ENCODE assay signal across 16 mouse cellular contexts in the genomic region with DNA sequence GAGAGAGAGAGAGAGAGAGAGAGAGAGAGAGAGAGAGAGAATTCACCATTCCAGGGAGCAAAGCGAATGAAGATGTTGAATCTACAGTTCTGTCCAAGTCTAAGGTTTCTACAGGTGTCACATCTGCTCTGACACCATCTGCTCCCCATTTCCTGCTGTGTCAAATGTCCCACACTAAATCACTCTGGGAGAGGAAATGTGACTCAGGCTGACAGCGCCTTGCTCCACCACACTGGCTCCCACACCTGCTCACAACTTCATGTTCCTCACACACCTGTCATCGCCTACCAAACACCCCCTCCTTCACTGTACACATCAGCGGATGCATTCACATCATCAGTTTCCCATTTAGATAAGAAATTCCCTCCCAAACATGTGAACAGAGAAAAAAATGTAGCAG.
DNase-seq lines count a peak whose midpoint lies in the region; ATAC-seq lines count a peak whose summit lies in the region.
"Had no signal": no experiment of that assay in that cellular context is flagged by ENCODE, and none has a peak within 500 bp of the region (broad histone marks: within the 10 kb centered on the region; RNA-seq: fewer than 3 reads in every experiment).

No protein-coding gene starts in this region.

- no peak overlapping the region for H3K4me3 ChIP-seq in embryonic facial prominence, embryonic 11.5 days (ENCODE audit: low read depth, low read length)
- no peak overlapping the region for H3K4me3 ChIP-seq in embryonic facial prominence, embryonic 10.5 days
- H3K4me3 ChIP-seq in embryonic facial prominence, embryonic 14.5 days (ENCODE audit: low read depth, low read length), result no peak overlapping the region
- H3K4me3 ChIP-seq in midbrain, embryonic 16.5 days (ENCODE audit: low read depth, low read length), result no peak overlapping the region
- H3K4me3 ChIP-seq: embryonic facial prominence, embryonic 13.5 days; hindbrain, embryonic 15.5 days; limb, embryonic 12.5 days; megakaryocyte, embryonic 14.5 days had no signal

- DNase-seq in embryonic facial prominence, embryonic 11.5 days (ENCODE audit: low spot score), result peak; percentile 14
- DNase-seq in embryonic facial prominence, embryonic 10.5 days (ENCODE audit: low spot score), result no peak
- DNase-seq in 3T3-L1 (ENCODE audit: low read depth, low spot score), result peak; percentile 47
- peak; percentile 41 for DNase-seq in embryonic facial prominence, embryonic 14.5 days (ENCODE audit: low spot score)
- peak; percentile 8 to 25 for DNase-seq in thymus, adult 18-20 months
- no peak for DNase-seq in adrenal gland, adult 8-10 months
- no peak for DNase-seq in layer of hippocampus, postnatal 14 days (ENCODE audit: low spot score in 2 of 2)
- DNase-seq: cerebellum, adult 8-10 months; forebrain, postnatal 0 days; kidney, postnatal 14 days; lung, adult 18-20 months had no signal

- H3K4me2 ChIP-seq in embryonic facial prominence, embryonic 11.5 days (ENCODE audit: low read depth, low read length), result no peak overlapping the region
- no peak overlapping the region for H3K4me2 ChIP-seq in embryonic facial prominence, embryonic 14.5 days (ENCODE audit: low read depth, low read length)
- H3K4me2 ChIP-seq in midbrain, embryonic 16.5 days (ENCODE audit: low read length), result no peak overlapping the region
- H3K4me2 ChIP-seq: embryonic facial prominence, embryonic 13.5 days; hindbrain, embryonic 15.5 days; limb, embryonic 12.5 days had no signal

- no peak overlapping the region for H3K9ac ChIP-seq in embryonic facial prominence, embryonic 11.5 days (replicated peaks; ENCODE audit: low read length)
- H3K9ac ChIP-seq in embryonic facial prominence, embryonic 14.5 days (ENCODE audit: low read depth, low read length), result no peak overlapping the region
- no peak overlapping the region for H3K9ac ChIP-seq in midbrain, embryonic 16.5 days (ENCODE audit: low read depth, low read length)
- H3K9ac ChIP-seq: embryonic facial prominence, embryonic 13.5 days; forebrain, postnatal 0 days; hindbrain, embryonic 15.5 days; limb, embryonic 12.5 days had no signal

- no peaks in the 10 kb centered on the region for H3K4me1 ChIP-seq in embryonic facial prominence, embryonic 11.5 days (ENCODE audit: control insufficient read depth, insufficient read depth, low read length)
- peaks cover 15% of the 10 kb centered on the region for H3K4me1 ChIP-seq in embryonic facial prominence, embryonic 10.5 days
- H3K4me1 ChIP-seq in embryonic facial prominence, embryonic 14.5 days (ENCODE audit: control insufficient read depth, insufficient read depth, low read length), result peaks cover 6% of the 10 kb centered on the region
- peaks cover 6% of the 10 kb centered on the region; the same call in 1 of the 2 replicates for H3K4me1 ChIP-seq in midbrain, embryonic 16.5 days (ENCODE audit: control insufficient read depth, insufficient read depth, low read length)

- no peaks in the 10 kb centered on the region for H3K36me3 ChIP-seq in embryonic facial prominence, embryonic 11.5 days (replicated peaks; ENCODE audit: control insufficient read depth, insufficient read depth, low read depth, low read length)
- no peaks in the 10 kb centered on the region for H3K36me3 ChIP-seq in embryonic facial prominence, embryonic 10.5 days (replicated peaks)
- no peaks in the 10 kb centered on the region for H3K36me3 ChIP-seq in embryonic facial prominence, embryonic 14.5 days (ENCODE audit: control insufficient read depth, insufficient read depth, low read length)
- H3K36me3 ChIP-seq in midbrain, embryonic 16.5 days (ENCODE audit: control insufficient read depth, insufficient read depth, low read length), result no peaks in the 10 kb centered on the region
- H3K36me3 ChIP-seq: embryonic facial prominence, embryonic 13.5 days; hindbrain, embryonic 15.5 days; limb, embryonic 12.5 days had no signal

- H3K27ac ChIP-seq in embryonic facial prominence, embryonic 11.5 days (replicated peaks; ENCODE audit: low read depth, low read length), result no peak overlapping the region
- H3K27ac ChIP-seq in embryonic facial prominence, embryonic 10.5 days (replicated peaks), result no peak overlapping the region
- H3K27ac ChIP-seq in embryonic facial prominence, embryonic 14.5 days (replicated peaks; ENCODE audit: low read depth, low read length), result no peak overlapping the region
- H3K27ac ChIP-seq in midbrain, embryonic 16.5 days (ENCODE audit: low read length), result no peak overlapping the region
- H3K27ac ChIP-seq: embryonic facial prominence, embryonic 13.5 days; hindbrain, embryonic 15.5 days; limb, embryonic 12.5 days had no signal

- no peaks in the 10 kb centered on the region for H3K27me3 ChIP-seq in embryonic facial prominence, embryonic 11.5 days (ENCODE audit: control insufficient read depth, insufficient read depth, low read length)
- H3K27me3 ChIP-seq in embryonic facial prominence, embryonic 10.5 days (replicated peaks; ENCODE audit: low read depth, poor library complexity, severe bottlenecking), result peaks cover 1% of the 10 kb centered on the region; the same call in 1 of the 2 replicates
- H3K27me3 ChIP-seq in embryonic facial prominence, embryonic 14.5 days (replicated peaks; ENCODE audit: control insufficient read depth, insufficient read depth, low read length), result no peaks in the 10 kb centered on the region
- no peaks in the 10 kb centered on the region for H3K27me3 ChIP-seq in midbrain, embryonic 16.5 days (ENCODE audit: control insufficient read depth, insufficient read depth, low read depth, low read length)
- H3K27me3 ChIP-seq: hindbrain, embryonic 15.5 days; megakaryocyte, embryonic 14.5 days had no signal

- H3K9me3 ChIP-seq in embryonic facial prominence, embryonic 11.5 days (replicated peaks; ENCODE audit: control insufficient read depth, low read length), result no peaks in the 10 kb centered on the region
- H3K9me3 ChIP-seq in embryonic facial prominence, embryonic 10.5 days, result no peaks in the 10 kb centered on the region
- no peaks in the 10 kb centered on the region for H3K9me3 ChIP-seq in embryonic facial prominence, embryonic 14.5 days (ENCODE audit: control insufficient read depth, low read length)
- no peaks in the 10 kb centered on the region for H3K9me3 ChIP-seq in midbrain, embryonic 16.5 days (replicated peaks; ENCODE audit: control insufficient read depth, low read length, poor library complexity, severe bottlenecking)
- H3K9me3 ChIP-seq: embryonic facial prominence, embryonic 13.5 days; hindbrain, embryonic 15.5 days; limb, embryonic 12.5 days; megakaryocyte, embryonic 14.5 days had no signal

- WGBS in embryonic facial prominence, embryonic 11.5 days, result 46% methylated on average over 4 of the region's 4 CpGs
- WGBS in embryonic facial prominence, embryonic 10.5 days, result 61% methylated on average over 4 of the region's 4 CpGs
- WGBS in embryonic facial prominence, embryonic 14.5 days, result 27% methylated on average over 4 of the region's 4 CpGs
- 88% methylated on average over 4 of the region's 4 CpGs for WGBS in midbrain, embryonic 16.5 days

- no peak for ATAC-seq in embryonic facial prominence, embryonic 11.5 days (replicated peaks; ENCODE audit: insufficient number of reproducible peaks, low FRiP score, low TSS enrichment, low read depth)
- 0 out of 2 replicates have a peak, but pooled peaks have one; percentile 37 for ATAC-seq in embryonic facial prominence, embryonic 14.5 days (ENCODE audit: low read depth)
- ATAC-seq in midbrain, embryonic 16.5 days, result no peak
- ATAC-seq: forebrain, postnatal 0 days had no signal

Comparison
In these comparisons a context has a peak if more than half of its experiments do, and no peak if none do; other contexts are left out.
1. DNase-seq: peak in embryonic facial prominence, embryonic 11.5 days (single experiment), 3T3-L1 (single experiment), embryonic facial prominence, embryonic 14.5 days (single experiment) and thymus, adult 18-20 months (2 of 2); none in embryonic facial prominence, embryonic 10.5 days (single experiment), adrenal gland, adult 8-10 months (single experiment) and layer of hippocampus, postnatal 14 days (0 of 2).